Mouse (Mus musculus) cerebellum, postnatal 4 days (tissue): ENCODE data around the gene Tank.

Experiments used
- DNase-seq, 2 experiments: peaks; one replicate each; pipeline ENCODE4 v3.0.0; 2022; ENCODE audit warnings: low spot score in 2 of 2, mixed read lengths in 1 of 2

Gene Tank

DNA sequence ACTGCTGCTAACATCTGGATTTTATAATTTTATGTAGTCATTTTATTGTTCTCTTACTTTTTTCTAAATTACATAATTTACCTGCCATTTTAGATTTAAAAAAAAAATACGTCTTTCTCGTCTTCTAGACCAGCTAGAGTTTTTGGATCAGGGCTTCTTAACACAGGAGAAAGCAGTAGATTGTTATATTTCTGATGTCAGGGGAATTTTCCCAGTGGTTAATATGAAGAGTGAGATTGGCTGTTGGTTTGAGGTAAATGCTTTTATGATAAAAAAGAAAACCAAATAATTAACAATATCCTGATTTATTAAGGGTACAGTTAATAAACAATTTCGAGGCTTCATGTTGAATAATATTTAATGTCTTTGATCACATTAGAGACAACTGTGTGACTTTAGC, 1.7 kb downstream of the Tank start:
- no peak for DNase-seq

DNA sequence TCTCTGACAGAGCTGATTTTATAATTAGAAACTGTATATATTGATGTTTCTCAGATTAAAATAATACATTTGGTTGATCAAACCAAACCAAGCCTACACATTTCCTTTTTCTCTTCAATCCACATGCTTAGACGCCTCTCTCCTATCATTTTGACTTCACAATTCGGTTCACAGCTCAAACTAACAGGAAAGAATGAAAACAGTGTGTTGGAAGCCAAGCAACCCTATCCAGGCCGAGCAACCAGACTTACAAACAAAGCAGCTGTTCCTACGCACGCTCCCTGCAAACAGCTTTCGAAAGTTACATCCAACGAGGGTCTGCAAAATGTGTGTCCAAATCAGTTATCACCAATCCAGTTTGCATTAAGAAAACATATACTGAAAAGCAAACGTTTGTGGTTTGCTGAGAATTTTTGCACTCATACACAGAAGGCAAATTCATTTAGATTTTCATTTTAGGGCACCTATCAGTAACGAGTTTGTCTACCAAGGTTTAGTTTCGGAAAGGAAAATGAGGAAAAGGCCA, 2.2 kb downstream of the Tank start:
- no peak for DNase-seq

DNA sequence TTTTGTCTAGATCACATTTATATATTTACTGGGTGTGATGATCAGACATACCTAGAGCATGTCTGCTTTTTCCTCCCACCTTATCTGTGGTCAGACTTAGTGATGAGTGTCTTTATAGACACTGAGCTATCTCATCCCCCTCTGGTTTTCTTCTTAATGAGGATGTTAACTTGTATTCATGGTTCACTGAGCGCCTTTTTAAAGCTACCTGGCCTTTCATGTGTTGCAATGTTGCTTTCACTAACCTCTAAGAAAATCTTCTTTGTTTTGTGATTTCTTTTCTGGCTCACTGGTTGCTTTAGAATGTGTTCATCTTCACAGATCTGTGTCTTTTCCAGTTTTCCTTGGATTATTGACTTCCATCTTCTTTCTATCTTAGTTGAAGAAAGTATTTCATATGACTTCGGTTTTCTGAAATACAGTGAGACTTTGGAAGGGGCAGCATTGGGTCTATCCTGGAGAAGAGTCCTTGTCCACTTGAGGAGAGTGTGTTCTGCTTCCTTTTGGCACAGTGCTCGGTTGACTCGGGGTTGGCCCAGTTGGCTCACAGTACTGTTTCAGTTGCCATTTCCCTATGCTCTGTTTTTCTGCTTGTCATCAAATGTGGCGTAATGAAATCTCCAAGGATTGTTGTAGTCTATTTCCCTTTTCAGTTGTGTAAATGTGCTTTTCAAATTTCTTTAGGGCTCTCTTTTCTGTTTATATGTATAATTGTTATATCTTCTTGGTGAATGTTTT, 4.4 kb downstream of the Tank start:
- no peak for DNase-seq

DNA sequence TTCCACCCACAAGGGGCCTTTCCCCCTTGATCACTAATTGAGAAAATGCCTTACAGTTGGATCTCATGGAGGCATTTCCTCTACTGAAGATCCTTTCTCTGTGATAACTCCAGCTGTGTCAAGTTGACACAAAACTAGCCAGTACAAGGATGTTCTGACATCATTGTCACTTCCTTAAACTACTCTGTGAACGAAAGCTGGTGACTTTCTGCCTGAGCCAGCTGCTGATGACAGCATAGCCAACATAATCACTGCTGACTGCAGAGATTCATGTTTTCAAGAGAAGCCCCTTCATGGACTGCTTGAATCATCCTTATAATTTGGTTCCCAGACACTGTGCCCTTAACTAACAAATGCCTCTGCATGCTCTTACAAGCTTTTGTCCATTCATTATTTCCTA, 7.1 kb downstream of the Tank start:
- no peak for DNase-seq

DNA sequence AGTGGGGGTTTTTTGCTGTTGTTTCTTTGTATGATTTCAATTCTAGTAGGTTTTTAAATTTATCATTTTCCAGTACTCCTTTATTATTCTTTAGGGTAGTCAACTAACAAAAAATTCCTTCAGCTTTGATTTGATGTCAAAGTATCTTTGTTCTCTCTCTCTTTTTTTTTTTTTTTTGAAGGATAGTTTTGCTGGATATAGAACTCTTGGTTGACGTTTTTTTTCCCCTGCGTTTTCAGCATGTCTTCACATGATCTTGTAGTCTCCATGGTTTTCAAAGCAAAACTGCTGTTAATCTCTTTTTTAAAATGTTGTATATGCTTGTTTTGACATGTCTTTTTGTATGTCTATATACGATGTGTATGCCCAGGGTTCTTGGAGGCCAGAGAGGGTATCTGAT, 7.8 kb downstream of the Tank start:
- no peak for DNase-seq

DNA sequence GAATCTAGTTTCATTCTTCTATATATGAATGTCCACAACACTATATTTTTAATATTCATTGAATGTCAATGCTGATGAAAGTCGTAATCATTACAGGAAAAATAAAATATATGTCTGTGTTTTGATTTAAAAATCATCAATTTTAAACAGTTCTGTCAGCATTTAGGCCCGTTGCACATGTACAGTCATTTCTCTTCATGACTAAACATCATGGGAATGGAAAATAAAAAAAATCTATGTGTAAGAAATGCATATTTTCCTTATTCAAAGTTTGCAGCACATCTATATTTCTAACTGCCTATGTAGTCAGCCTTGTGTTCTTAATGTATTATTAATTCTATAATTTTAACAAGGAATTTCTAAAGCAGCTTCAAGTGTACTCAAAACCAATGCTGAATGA, 12.4 kb downstream of the Tank start:
- DNase-seq, result no peak

DNA sequence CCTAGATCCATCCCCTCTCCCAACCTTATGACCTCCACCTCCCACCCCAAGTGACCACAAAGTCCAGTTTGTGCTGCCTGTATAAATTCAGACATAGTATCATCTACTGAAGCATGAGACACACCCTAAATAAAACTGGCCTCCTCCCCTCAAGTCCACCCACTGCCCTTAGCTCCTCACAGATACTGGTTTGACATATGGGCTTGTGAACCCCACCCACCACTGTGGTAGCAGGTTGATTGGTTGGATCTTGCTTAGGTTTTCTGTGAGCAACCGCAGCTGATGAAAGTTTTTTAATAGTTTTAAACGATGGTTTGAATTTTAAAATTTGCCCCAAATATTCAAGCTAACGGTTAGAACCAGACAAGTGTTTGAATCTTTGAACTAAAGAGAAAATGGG, 13.7 kb downstream of the Tank start:
- DNase-seq, result no peak

DNA sequence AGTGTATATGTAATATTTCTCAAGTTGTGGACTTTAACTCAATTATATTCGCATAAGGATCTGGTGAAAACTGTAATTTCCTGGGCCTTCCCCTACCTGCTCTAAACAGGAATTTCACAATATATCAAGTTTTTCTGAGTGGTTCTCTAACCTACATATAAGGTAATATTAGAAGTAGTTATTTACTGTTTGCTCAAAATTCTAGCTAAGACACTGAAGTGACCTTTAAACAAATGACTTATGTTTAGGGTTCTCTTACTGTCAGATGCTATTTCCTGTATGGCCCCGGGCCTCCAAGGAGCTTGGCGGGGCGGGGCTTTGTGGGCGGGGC, 14.3 kb downstream of the Tank start:
- no peak for DNase-seq

DNA sequence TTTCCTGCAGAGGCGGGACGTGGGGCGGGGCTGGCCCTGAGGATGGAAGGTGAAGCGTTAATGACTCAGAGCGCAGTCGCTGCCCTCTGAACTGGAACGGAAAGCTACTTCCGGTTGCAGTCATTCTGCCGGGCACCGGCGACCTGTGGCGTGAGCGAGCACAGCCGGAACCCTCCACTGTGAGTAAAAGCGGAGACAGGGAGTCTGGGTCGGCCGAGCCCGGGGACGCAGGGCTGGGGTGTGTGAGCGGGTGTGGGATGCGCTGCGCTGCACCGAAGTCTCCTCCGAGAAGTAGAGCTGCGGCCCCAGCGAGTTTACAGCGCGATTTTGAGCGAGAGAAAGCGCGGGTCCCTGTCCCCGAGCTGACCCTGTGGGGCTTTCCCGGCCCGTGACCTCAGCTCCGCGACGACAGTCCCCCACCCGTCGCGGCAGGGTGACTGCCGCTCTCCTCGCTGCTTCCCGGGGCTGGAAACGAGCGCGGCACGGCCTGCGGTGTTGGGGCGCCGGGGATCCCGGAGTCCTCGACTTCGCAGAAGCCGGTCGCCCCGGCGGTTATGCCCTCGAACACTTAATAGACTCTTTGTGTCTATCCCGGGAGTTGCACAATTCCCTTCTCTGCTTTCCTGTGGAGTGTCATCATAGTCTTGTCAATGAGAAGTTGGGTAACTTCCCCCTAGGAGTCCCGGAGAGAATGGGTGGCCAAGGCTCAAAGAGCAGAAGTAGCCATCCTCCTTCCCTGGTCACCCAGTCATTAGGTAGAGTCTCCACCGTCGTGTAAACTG, 14.8 kb downstream of the Tank start:
- DNase-seq, result peak; percentile 66 to 90

DNA sequence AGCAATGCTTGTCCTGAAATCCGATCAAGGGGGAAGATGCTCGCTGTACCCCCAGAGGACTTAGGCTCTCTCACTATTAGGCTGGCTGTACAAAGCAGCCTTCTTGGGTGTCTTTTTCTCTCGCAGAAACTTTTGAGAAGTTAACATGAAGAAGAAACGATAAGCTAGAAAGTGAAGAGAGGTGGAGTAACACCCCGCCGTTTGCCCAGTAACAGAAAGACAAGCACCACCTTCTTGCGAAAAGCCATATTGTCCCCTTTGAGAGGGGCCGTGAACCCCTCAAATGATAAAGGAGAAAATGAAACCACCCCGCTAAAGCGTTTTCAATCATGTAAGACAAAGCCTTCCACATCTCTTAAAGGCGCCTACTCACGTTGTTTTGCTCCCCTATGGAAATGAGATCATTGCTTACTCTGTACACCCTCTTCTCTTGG, 15.5 kb downstream of the Tank start:
- no peak for DNase-seq

DNA sequence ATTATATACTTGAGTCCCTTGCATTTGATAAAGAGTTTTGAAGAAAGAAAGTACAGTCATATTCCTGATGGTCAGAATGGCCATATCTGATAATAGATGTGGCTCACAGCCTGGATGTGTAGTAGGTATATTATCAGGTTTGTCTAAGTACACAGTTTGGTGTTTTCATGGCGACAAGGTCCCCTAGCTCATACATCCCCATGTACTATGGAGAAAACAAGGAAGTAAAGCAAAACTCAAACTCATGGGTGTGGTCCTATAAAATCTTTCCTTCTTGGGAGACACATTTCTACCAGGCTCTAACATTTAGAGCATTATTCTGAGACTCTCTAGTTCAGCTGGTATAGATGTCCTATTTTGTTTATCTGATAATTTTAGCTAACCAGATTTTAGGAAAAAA, 21.3 kb downstream of the Tank start:
- no peak for DNase-seq

DNA sequence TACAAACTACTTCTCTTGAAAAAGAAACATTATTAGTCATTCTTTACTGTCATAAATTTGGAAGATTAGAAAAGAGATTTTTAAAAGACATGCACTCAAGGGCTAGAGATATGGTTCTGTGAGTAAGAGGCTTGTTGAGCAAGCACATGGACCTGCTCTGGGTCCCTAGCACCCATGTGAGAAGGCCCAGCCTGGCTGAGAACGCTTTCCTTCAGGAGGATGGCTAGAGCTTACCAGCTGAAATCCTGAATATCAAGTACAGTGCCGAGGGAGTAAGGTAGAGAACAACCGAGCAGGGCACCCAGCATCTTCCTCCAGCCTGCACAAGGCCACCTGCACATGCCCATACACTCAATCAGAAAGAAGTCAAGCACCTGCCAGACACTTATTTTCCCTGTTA, 25.1 kb downstream of the Tank start:
- no peak for DNase-seq

DNA sequence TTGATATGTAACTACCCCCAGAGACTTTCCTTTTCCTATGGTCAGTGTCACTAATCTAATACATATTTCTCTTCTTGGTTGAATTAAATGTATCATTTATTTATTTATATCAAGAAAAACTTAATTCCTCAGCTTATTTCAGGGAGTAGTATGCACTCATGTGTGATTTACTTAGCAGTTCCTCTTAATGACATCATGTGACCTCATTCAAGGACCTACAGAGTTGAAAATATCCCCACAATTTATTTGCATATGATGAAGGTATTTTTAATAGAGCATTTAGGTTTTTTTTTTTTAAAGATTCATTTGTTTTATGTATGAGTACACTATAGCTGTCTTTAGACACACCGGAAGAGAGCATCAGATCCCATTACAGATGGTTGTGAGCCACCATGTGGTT, 28.6 kb downstream of the Tank start:
- no peak for DNase-seq

DNA sequence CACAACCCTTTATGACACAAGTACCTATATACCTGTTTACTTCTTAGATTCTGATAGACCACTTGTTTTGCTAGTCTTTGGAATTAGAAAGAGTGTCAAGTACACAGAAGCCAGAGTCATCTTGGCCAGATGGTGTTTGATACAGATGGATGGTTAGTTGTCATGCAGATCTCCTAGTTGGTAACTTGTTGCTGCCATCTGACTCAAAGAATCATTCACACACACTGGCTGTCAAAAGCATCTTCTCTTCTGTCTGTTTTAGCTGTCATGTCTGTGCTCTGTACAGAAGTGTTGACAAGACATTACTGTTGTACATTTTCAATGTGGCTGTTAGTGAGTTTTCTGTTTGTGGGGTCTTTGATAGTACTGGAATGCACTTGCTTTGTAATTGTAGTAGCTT, 45.6 kb downstream of the Tank start:
- no peak for DNase-seq

DNA sequence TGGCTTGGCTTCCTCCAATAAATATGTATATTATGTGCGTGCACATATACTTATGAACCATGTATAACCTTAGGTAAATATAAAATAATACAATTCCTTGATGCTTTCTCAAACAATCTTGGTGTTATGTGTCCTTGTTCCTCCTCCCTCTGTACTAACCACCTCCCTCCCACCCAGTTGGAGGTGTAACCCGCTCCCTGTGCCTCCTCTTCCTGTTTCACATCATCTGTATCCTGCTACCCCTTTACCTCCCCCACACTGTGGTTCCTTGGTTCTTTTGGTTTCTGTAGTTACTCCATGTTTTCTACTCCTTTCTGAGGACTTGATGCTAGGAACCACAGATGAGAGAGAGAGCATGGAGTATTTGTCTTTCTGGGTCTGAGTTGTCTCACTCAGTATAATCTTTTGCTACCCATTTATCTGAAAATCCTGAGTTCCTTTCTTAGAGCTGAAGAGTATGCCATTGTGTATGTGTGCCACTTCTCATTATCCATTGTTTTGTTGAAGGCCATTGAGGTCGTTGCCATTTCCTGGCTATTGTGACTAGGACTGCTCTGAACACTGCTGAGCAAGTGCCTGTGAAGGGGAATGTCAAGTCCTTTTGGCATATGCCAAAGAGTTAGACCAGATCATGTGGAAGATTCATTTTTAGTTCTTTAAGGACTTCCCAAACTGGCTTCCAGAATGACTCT, 52.6 kb downstream of the Tank start:
- DNase-seq, result no peak

DNA sequence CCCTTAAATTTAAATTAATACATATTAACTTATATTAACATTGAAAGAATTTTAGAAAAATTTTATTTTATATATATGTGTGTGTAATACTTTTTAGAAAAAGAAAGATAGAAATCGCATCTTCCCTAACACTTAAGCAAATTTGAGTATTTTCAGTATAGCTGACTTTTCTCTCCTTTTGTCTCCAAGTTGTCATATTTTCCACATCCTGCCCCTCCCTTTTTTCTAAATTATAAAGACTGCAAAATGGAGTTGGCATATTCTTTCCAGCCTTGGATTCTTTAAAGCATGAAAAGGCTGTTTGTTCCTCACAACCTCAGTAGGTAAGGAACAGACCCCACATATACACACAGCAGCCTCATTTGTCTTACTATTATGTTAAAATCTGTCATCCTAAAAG, 56.7 kb downstream of the Tank start:
- DNase-seq, result no peak

DNA sequence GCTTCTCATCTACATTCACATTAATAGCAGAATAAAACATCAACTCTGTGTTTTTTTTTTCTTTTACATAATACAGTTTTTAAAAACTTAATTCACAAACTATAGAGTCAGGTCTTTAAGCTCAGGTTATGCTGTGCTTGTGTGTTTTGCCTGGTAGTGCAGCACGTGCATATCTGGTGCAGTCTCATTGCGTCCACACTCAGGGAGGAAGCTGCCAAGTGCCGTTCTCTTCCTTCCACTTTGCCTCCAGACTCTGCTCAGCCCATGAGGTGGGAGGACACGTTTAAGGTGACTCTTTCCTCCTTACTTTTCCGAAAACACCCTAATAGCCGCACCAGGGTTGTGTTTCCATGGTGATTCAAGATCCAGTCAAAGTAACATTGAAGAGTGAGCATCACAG, 59.8 kb downstream of the Tank start:
- DNase-seq, result no peak

DNA sequence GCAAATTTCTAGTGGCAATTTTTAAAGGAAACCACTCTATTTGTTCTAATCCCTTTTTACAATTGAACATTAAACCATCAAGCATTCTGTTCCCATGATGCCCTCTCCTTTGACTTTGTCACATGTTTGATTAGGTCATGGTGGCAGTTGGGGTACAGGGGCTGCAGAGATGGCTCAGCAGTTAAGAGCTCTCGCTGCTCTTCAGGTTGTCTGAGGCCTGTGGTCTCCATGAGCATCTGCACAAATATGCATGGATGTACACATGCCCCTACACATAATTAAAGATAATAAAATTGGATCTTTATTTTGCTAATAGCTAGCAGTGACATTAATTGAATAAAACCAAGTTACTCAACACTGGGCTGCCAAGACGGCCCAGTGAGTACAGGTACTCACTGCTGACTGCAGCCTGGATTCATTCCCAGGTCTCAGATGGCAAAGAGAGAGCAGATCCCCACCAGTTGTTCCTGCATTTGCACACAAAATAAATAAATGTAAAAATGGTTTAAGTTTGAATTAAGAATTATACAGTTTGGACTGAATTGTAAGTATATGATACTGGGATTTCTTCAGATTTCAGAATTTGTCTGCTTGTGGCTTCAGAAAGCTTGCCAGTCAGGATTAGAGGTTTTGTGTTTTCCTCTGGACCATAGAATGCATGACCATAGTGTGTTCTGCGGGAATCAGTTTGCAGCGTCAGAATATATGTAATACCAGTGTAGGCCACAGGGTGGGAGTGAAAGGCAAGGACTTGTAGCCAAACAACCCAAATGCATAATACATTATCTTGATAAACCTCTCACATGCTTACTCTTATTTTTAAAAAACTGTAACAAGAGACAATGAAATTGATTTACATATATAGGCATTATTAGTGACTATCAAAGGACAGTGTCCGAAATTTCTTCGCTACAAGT, 64.3 kb downstream of the Tank start:
- DNase-seq, result peak; percentile 34 to 68

DNA sequence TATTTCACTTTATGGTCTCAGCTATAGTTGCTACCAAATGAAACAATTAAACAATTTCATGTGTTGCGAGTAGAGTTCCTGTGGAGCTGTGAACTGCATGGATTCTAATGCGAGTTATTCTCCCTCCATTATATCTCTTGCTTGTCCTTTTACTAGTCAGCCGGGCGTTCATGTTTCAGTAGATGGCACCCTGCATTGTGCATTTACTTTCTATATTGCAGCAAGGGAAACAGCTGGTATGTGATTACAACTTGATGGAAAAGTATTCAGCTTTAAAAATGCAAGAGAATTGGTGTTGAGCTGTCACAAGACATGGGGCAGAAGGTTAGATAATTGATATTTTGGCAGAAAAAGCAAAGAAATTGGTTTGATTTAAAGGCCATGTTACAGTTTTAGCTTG, 72.8 kb downstream of the Tank start:
- no peak for DNase-seq

DNA sequence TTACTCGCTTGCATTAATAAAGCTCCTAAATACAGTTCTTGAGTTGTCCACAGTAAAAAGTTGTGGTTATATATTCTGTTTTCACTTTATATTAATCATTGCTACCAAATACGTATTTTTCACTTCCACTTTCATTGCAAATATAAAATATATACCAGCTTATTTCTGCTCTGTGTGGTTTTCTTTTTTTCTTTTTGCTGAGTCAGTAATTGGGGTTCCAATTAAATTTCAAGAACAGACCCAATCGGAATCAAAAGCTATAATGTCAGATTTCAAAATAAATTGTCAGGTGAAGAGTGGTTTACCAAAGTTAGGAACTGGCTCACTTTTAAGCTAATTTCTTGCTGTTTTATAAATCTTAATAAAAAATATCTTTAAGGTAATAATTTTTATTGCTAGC, 73.3 kb downstream of the Tank start:
- DNase-seq, result no peak

DNA sequence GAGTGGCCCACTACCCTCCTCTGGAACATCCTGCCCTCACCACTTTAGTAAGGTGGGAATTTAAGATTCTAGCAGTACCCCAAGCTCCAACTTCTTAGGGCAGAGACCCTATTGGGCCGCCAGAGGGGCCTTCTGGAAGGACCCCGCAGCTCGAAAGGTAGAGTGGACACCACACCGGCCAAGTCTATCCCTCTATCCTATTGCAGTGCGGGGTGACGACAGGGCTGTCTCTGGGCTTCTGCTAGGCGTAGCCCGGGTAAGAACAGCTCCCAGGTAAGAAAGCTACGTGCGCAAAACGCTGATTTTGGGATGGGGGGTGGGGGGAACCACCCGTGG, 76.6 kb downstream of the Tank start:
- no peak for DNase-seq
